Mouse (Mus musculus) erythroblast, embryonic 14.5 days (primary cell): ENCODE data around the gene Snx4. TPM values are rescaled to one million over a fixed set of nuclear protein-coding genes. Genes with fewer than 3 reads are reported as not detected.

Source experiments
- H3K27me3 ChIP-seq: 2 replicates; pipeline ENCODE4 v1.6.1; 2012; ENCODE audit warnings: inconsistent platforms; ENCODE audit not compliant: control insufficient read depth
- H3K36me3 ChIP-seq: 2 replicates; pipeline ENCODE4 v1.6.1; 2012; ENCODE audit warnings: mild to moderate bottlenecking, inconsistent platforms; ENCODE audit not compliant: control insufficient read depth
- H3K4me1 ChIP-seq: 2 replicates; pipeline ENCODE4 v1.6.1; 2012; ENCODE audit warnings: inconsistent platforms; ENCODE audit not compliant: control insufficient read depth
- H3K4me3 ChIP-seq: replicated peaks from 2 replicates; pipeline ENCODE3; 2012; ENCODE audit warnings: moderate library complexity, mild to moderate bottlenecking, inconsistent platforms
- H3K9me3 ChIP-seq: 2 replicates; pipeline ENCODE4 v1.6.1; 2012; ENCODE audit warnings: low read length, inconsistent platforms, mixed read lengths; ENCODE audit not compliant: control insufficient read depth
- GATA1 ChIP-seq: IDR thresholded peaks from 2 replicates; pipeline ENCODE4 v1.6.1; 2012; ENCODE audit warnings: low read length, inconsistent platforms, mixed read lengths
- TAL1 ChIP-seq: IDR thresholded peaks from 3 replicates; pipeline ENCODE4 v1.6.1; 2012; ENCODE audit warnings: low read length, inconsistent platforms, mixed read lengths
- polyA plus RNA-seq: library from polyadenylated mRNA; stranded (reverse); fragments of >175 nt; gene quantifications from 2 replicates; pipeline ENCODE4 v1.2.3, GENCODE M21; 2012

Snx4 gene
- polyA plus RNA-seq, 1 experiment, result 0.37 TPM

- Histone ChIP-seq H3K36me3 (peaks cover 26% of the 10 kb centered on the region), H3K4me3 (no peak overlapping the region), H3K4me1 (no peaks in the 10 kb centered on the region), H3K9me3 (no peaks in the 10 kb centered on the region), H3K27me3 (no peaks in the 10 kb centered on the region)
- no peak for TF ChIP-seq GATA1
- TF ChIP-seq TAL1, result no peak
Observed at GRCm38 (mm10) chr16:33297493-33297892, 46.3 kb downstream of the Snx4 start.

GRCm38 (mm10) chr16:33306633-33307070 lies 55.4 kb downstream of the Snx4 start:
- no peak overlapping the region for H3K4me3 ChIP-seq

GRCm38 (mm10) chr16:33307761-33308160 lies 56.5 kb downstream of the Snx4 start:
- 0 out of 2 replicates have a peak, but pooled peaks cover 2% of the 10 kb centered on the region for H3K9me3 ChIP-seq
- no peaks in the 10 kb centered on the region for H3K27me3 ChIP-seq
- H3K4me1 ChIP-seq, result no peaks in the 10 kb centered on the region
- no peaks in the 10 kb centered on the region for H3K36me3 ChIP-seq
- H3K4me3 ChIP-seq, result no peak overlapping the region
- no peak for TF ChIP-seq GATA1
- TF ChIP-seq TAL1, result no peak

More at GRCm38 (mm10) chr16:33306633-33307070, 55.4 kb downstream of the Snx4 start:
- H3K4me1 ChIP-seq, result no peaks in the 10 kb centered on the region
- H3K36me3 ChIP-seq, result no peaks in the 10 kb centered on the region
- H3K9me3 ChIP-seq, result no peaks in the 10 kb centered on the region
- TF ChIP-seq GATA1 (no peak), TAL1 (no peak)
- no peaks in the 10 kb centered on the region for H3K27me3 ChIP-seq

- Histone ChIP-seq H3K4me1 (no peaks in the 10 kb centered on the region), H3K9me3 (0 out of 2 replicates have a peak, but pooled peaks cover 2% of the 10 kb centered on the region), H3K36me3 (no peaks in the 10 kb centered on the region), H3K27me3 (no peaks in the 10 kb centered on the region), H3K4me3 (no peak overlapping the region)
- TF ChIP-seq TAL1 (no peak), GATA1 (no peak)
Observed at GRCm38 (mm10) chr16:33309066-33309465, 57.8 kb downstream of the Snx4 start.

GRCm38 (mm10) chr16:33315611-33316010 lies 64.4 kb downstream of the Snx4 start:
- peaks cover 10% of the 10 kb centered on the region; the same call in 1 of the 2 replicates for H3K9me3 ChIP-seq
- no peak overlapping the region for H3K4me3 ChIP-seq
- no peak for TF ChIP-seq GATA1
- H3K27me3 ChIP-seq, result no peaks in the 10 kb centered on the region
- no peaks in the 10 kb centered on the region for H3K36me3 ChIP-seq
- H3K4me1 ChIP-seq, result peaks cover 11% of the 10 kb centered on the region

- Histone ChIP-seq H3K9me3 (peaks cover 10% of the 10 kb centered on the region; the same call in 1 of the 2 replicates), H3K36me3 (no peaks in the 10 kb centered on the region), H3K27me3 (no peaks in the 10 kb centered on the region), H3K4me1 (peaks cover 11% of the 10 kb centered on the region), H3K4me3 (no peak overlapping the region)
- no peak for TF ChIP-seq GATA1
- TF ChIP-seq TAL1, result no peak
Observed at GRCm38 (mm10) chr16:33317646-33318045, 66.4 kb downstream of the Snx4 start.

- H3K27me3 ChIP-seq, result no peaks in the 10 kb centered on the region
- H3K4me1 ChIP-seq, result peaks cover 11% of the 10 kb centered on the region
- no peak overlapping the region for H3K4me3 ChIP-seq
- TF ChIP-seq GATA1, result no peak
- TF ChIP-seq TAL1, result no peak
- peaks cover 9% of the 10 kb centered on the region; the same call in 1 of the 2 replicates for H3K9me3 ChIP-seq
- H3K36me3 ChIP-seq, result no peaks in the 10 kb centered on the region
Observed at GRCm38 (mm10) chr16:33318059-33318458, 66.8 kb downstream of the Snx4 start.

- TF ChIP-seq GATA1 (no peak), TAL1 (no peak)
- Histone ChIP-seq H3K4me3 (no peak overlapping the region), H3K9me3 (no peaks in the 10 kb centered on the region), H3K27me3 (no peaks in the 10 kb centered on the region), H3K36me3 (no peaks in the 10 kb centered on the region), H3K4me1 (no peaks in the 10 kb centered on the region)
Observed at GRCm38 (mm10) chr16:33325704-33326455, 74.6 kb downstream of the Snx4 start.

- Histone ChIP-seq H3K36me3 (no peaks in the 10 kb centered on the region), H3K9me3 (no peaks in the 10 kb centered on the region), H3K27me3 (no peaks in the 10 kb centered on the region), H3K4me1 (no peaks in the 10 kb centered on the region), H3K4me3 (no peak overlapping the region)
- no peak for TF ChIP-seq TAL1
- no peak for TF ChIP-seq GATA1
Observed at GRCm38 (mm10) chr16:33326589-33326988, 75.3 kb downstream of the Snx4 start.
